9 mouse cellular contexts compared by ENCODE assay signal in the genomic region with DNA sequence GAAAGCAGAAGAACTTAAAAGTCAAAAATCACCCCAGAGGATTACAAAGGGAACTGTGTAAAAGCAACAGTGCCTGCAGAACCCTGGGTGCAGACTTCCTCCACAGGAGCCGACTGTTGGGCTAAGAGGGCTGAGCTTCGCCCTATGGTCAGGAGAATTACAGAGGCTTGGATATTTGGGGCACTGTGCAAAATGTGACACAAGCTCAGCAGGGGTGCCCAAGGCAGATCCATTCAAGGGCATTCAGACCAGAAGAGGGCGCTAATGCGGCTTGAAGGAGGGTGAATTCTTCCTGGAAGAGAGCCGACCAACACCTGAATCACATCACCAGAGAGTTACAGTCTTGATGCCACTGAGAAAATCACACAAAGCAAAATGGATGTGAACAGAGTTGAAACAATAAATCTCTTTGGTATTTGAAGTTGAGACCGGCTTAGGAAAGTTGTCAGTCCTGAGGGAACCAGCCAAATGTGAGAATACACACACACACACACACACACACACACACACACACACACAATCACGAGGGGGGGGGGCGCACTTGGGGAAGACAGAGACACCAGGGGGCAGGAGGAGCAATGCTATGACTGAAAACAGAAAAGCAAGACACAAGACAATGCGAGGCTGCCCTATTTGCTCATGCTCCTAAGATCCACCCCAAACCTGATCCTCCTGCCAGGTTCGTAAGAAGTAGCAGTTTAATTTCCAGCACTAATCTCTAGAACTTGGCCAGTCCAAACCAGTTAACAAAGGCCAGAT. TPM values are rescaled to one million over a fixed set of nuclear protein-coding genes. Genes with fewer than 3 reads are reported as not detected.
DNase-seq lines count a peak whose midpoint lies in the region; ATAC-seq and TF ChIP-seq lines count a peak whose summit lies in the region.
"Had no signal": no experiment of that assay in that cellular context is flagged by ENCODE, and none has a peak within 500 bp of the region (broad histone marks: within the 10 kb centered on the region; RNA-seq: fewer than 3 reads in every experiment).

No protein-coding gene starts in this region.

- no peaks in the 10 kb centered on the region for H3K27me3 ChIP-seq in splenic B cell, adult 2 months (ENCODE audit: control insufficient read depth, insufficient read depth, low read length, poor library complexity, severe bottlenecking)
- H3K27me3 ChIP-seq: limb, embryonic 13.5 days had no signal

- peak; percentile 45; the same call in 1 of the 2 replicates for ATAC-seq in frontal cortex, adult (ENCODE audit: low TSS enrichment)

- peak; percentile 54; the same call in 1 of the 2 replicates for TF ChIP-seq CTCF in brain, embryonic 14.5 days (IDR thresholded peaks at IDR 0.05; ENCODE audit: borderline replicate concordance, extremely low read depth, insufficient read depth, insufficient read length)

- peaks cover 5% of the 10 kb centered on the region; the same call in 1 of the 2 replicates for H3K36me3 ChIP-seq in splenic B cell, adult 2 months (ENCODE audit: control insufficient read depth, insufficient read depth, low read length, poor library complexity, severe bottlenecking)

- no peak for TF ChIP-seq POLR2A in brain, embryonic 14.5 days (IDR thresholded peaks at IDR 0.05; ENCODE audit: borderline replicate concordance, extremely low read depth, insufficient read depth, insufficient read length, poor library complexity, severe bottlenecking)

- DNase-seq in frontal cortex, postnatal 25 days (ENCODE audit: low spot score in 2 of 2), result no peak
- peak; percentile 83 for DNase-seq in CD4-positive, CD25-positive, alpha-beta regulatory T cell, adult 2 months (ENCODE audit: low read depth, low spot score)
- DNase-seq in brain, embryonic 14.5 days (ENCODE audit: low read depth), result peak; percentile 59
- DNase-seq in gastrocnemius, adult 18-20 months (ENCODE audit: low spot score), result peak; percentile 70
- peak; percentile 84 to 93 for DNase-seq in kidney, postnatal 36 days
- peak; percentile 71 for DNase-seq in mesoderm, embryonic 11.5 days (ENCODE audit: low read depth, low spot score)
- DNase-seq in splenic B cell, adult 2 months (ENCODE audit: low read depth, low spot score), result peak; percentile 73

RNA-seq across cellular contexts. Expression of gene B3gntl1, which starts 20.2 kb away (rescaled TPM):
- polyA plus RNA-seq in brain, embryonic 14.5 days (2012; rRNA removed), result 8.5 and 9.2 TPM in 2 replicates
- 1 to 10 TPM; 2.3 to 2.9 TPM for total RNA-seq in gastrocnemius, adult 18-20 months (2021)

RNA-seq across cellular contexts. Expression of gene Metrnl, which starts 48.6 kb away (rescaled TPM):
- 7.5 and 11.9 TPM in 2 replicates for polyA plus RNA-seq in brain, embryonic 14.5 days (2012; rRNA removed)
- 1 to 10 TPM; 4.2 to 9.1 TPM for total RNA-seq in gastrocnemius, adult 18-20 months (2021)

Comparison
In these comparisons a context has a peak if more than half of its experiments do, and no peak if none do; other contexts are left out.
1. DNase-seq: peak in CD4-positive, CD25-positive, alpha-beta regulatory T cell, adult 2 months (single experiment), brain, embryonic 14.5 days (single experiment), gastrocnemius, adult 18-20 months (single experiment), kidney, postnatal 36 days (2 of 2), mesoderm, embryonic 11.5 days (single experiment) and splenic B cell, adult 2 months (single experiment); none in frontal cortex, postnatal 25 days (0 of 2).